In the genomic region with DNA sequence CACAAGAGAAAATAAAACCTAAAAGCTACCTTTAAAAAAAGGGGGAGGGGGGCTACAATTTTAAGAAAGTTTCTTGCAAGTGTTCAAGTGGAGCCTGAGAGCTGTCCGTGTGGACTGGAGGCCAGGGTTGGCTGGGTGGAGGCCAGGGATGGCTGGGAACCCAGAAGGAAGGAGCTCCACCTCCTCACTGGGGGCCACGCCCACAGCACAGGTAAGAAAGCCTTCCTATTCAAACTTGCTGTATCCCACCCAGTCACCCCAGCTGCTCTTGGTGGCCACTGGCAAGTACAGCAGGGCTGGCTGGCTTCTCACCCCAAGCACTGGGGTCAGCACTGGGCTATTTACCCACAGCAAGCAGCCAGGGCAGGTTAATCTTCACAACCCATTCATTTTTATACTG, we compare ENCODE assay signal across 14 mouse cellular contexts.
"Had no signal": no experiment of that assay in that cellular context is flagged by ENCODE, and none has a peak within 500 bp of the region (broad histone marks: within the 10 kb centered on the region; RNA-seq: fewer than 3 reads in every experiment).

No protein-coding gene starts in this region.

- H3K4me2 ChIP-seq: liver, embryonic 13.5 days; midbrain, embryonic 12.5 days; neural tube, embryonic 15.5 days had no signal

- H3K4me3 ChIP-seq: liver, embryonic 13.5 days; midbrain, embryonic 12.5 days; myocyte; neural tube, embryonic 15.5 days had no signal

- H3K27me3 ChIP-seq: liver, embryonic 13.5 days; midbrain, embryonic 12.5 days; neural tube, embryonic 15.5 days had no signal

- ATAC-seq: intestine, postnatal 0 days; midbrain, embryonic 16.5 days had no signal

- DNase-seq: left cerebral cortex, postnatal 4 days; liver, embryonic 13.5 days; lung, adult 2 months; lung, postnatal 14 days; lung, postnatal 4 days; right cerebral cortex, adult 18-20 months; right cerebral cortex, postnatal 14 days; right cerebral cortex, postnatal 4 days; thymus, postnatal 25 days had no signal

- H3K9me3 ChIP-seq: liver, embryonic 13.5 days; midbrain, embryonic 12.5 days; neural tube, embryonic 15.5 days had no signal

- H3K9ac ChIP-seq: liver, embryonic 13.5 days; midbrain, embryonic 12.5 days; neural tube, embryonic 15.5 days had no signal

- H3K27ac ChIP-seq: liver, embryonic 13.5 days; midbrain, embryonic 12.5 days; neural tube, embryonic 15.5 days had no signal
